Mouse (Mus musculus): ENCODE measurements at regions not wholly inside any gene's neighbourhood (a gene's known extent, or its start where the extent isn't known, plus 50 kb on each side); places are given as distances from the start of the nearest gene placed in this dataset.

DNA sequence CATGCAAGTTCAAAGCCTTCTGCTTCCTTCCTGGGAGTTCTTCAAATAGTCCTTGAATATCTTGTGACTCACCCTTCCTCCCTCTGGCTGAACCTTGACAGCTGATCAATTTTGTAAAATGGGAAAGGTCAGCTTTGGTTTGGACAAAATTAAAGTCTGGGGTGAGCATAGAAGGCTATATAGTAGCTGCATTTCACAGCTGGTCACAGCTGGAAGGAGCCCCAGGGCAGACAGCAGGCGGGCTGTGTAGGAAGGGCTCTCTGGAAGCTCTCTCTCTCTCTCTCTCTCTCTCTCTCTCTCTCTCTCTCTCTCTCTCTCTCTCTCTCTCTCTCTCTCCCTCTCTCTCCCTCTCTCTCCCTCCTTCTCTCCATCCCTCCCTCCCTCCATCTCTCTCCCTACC, 71.8 kb upstream of the Zfp536 start:
- TF ChIP-seq CTCF (IDR thresholded peaks at IDR 0.05; ENCODE audit: borderline replicate concordance, control insufficient read depth, extremely low read depth, insufficient read depth, low read length, poor library complexity) (no peak), POLR2A (IDR thresholded peaks at IDR 0.05; ENCODE audit: control insufficient read depth, extremely low read depth, insufficient read depth, low read length, poor library complexity) (no peak)
